Mouse (Mus musculus) forebrain, embryonic 13.5 days (tissue): ENCODE measurements around the gene Rbms2. TPM values are rescaled to one million over a fixed set of nuclear protein-coding genes. Genes with fewer than 3 reads are reported as not detected.
"Not testable (repeated sequence)": the region's sequence is repeated elsewhere in the genome, so short reads cannot be mapped to it uniquely, and the experiment has no call there.

Experiments
- ATAC-seq: fragments of 200-750 bp; cut with Nextera tagmentation; 2 replicates; pipeline ENCODE4 v1.8.0; 2017
- H3K27ac ChIP-seq: fragments of 300-500 bp; sonication (generic); 2 replicates; pipeline ENCODE4 v1.5.1; 2015; ENCODE audit warnings: inconsistent platforms, mild to moderate bottlenecking, moderate library complexity
- H3K27me3 ChIP-seq: fragments of 300-500 bp; sonication (generic); 2 replicates; pipeline ENCODE4 v1.6.1; 2015; ENCODE audit warnings: mild to moderate bottlenecking, inconsistent platforms
- H3K36me3 ChIP-seq: fragments of 300-500 bp; sonication (generic); 2 replicates; pipeline ENCODE4 v1.6.1; 2015; ENCODE audit warnings: mild to moderate bottlenecking, inconsistent platforms; ENCODE audit not compliant: poor library complexity, severe bottlenecking
- H3K4me1 ChIP-seq: fragments of 300-500 bp; sonication (generic); 2 replicates; pipeline ENCODE4 v1.6.1; 2015; ENCODE audit warnings: inconsistent platforms
- H3K4me2 ChIP-seq: fragments of 300-500 bp; sonication (generic); 2 replicates; pipeline ENCODE4 v1.6.1; 2015; ENCODE audit warnings: inconsistent platforms, mild to moderate bottlenecking, moderate library complexity
- H3K4me3 ChIP-seq: fragments of 300-500 bp; sonication (generic); 2 replicates; pipeline ENCODE4 v1.5.1; 2015; ENCODE audit warnings: mild to moderate bottlenecking, inconsistent platforms
- H3K9ac ChIP-seq: fragments of 300-500 bp; sonication (generic); 2 replicates; pipeline ENCODE4 v1.6.1; 2015; ENCODE audit warnings: mild to moderate bottlenecking, inconsistent platforms
- H3K9me3 ChIP-seq: fragments of 300-500 bp; sonication (generic); replicated peaks from 2 replicates; pipeline ENCODE4 v1.6.1; 2016; ENCODE audit warnings: inconsistent platforms
- WGBS: fragments of 180-500 bp; shearing (Covaris S2); methylation state at CpG from one replicate; pipeline ENCODE4 v1.1.7; 2015; 5-methylcytosine and 5-hydroxymethylcytosine counted together
- polyA plus RNA-seq: library from polyadenylated mRNA; unstranded; fragments of >200 nt; fragmentation: Nextera tagmentation; extraction: Ambion mirVana; gene quantifications from 2 replicates; pipeline ENCODE4 v1.2.1, GENCODE M21; 2015

Rbms2 gene
- polyA plus RNA-seq, 1 experiment from 2014 or later = 12.6 TPM

DNA sequence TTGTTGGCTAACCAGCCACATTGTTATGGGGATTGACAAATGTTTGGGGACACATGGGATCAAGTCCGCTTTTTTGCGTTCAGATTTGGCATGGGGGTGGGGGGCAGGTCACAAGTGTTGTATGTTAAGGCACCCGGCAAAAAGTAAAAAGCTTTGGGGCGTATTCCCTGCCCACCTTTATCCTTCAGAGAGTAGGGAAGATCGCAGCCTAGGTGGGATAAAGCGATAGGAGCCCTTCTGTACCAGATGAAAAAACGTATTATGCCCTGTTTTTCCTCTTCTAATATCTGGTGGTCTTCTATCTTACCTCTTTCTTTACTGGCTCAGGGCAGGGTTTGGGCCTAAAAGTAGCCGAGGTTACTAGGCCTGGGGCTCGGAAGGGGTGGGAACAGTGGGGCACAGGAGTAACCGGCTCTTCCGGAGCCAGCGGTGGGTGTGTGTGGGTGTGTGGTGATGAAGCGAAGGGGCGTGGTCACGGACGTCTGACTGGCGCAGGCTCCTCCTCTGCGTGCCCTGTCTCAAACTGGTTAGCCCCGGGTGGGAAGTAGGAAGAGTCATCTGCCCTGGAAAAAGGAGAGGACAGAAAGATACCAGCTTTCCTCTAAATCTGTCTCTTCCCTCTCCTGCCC lies 85.6 kb downstream of the Rbms2 start:
- peak overlapping the region; percentile 37; the same call in 1 of the 2 replicates for H3K9ac ChIP-seq
- 11% methylated on average over 19 of the region's 19 CpGs for WGBS
- H3K36me3 ChIP-seq = peaks cover 14% of the 10 kb centered on the region
- H3K4me2 ChIP-seq = peak overlapping the region; percentile 91
- no peaks in the 10 kb centered on the region for H3K27me3 ChIP-seq
- peak; percentile 37; the same call in 1 of the 2 replicates for ATAC-seq
- no peaks in the 10 kb centered on the region for H3K9me3 ChIP-seq
- peak overlapping the region; percentile 11; the same call in 1 of the 2 replicates for H3K27ac ChIP-seq
- H3K4me1 ChIP-seq = peaks cover 63% of the 10 kb centered on the region
- H3K4me3 ChIP-seq = peak overlapping the region; percentile 78

DNA sequence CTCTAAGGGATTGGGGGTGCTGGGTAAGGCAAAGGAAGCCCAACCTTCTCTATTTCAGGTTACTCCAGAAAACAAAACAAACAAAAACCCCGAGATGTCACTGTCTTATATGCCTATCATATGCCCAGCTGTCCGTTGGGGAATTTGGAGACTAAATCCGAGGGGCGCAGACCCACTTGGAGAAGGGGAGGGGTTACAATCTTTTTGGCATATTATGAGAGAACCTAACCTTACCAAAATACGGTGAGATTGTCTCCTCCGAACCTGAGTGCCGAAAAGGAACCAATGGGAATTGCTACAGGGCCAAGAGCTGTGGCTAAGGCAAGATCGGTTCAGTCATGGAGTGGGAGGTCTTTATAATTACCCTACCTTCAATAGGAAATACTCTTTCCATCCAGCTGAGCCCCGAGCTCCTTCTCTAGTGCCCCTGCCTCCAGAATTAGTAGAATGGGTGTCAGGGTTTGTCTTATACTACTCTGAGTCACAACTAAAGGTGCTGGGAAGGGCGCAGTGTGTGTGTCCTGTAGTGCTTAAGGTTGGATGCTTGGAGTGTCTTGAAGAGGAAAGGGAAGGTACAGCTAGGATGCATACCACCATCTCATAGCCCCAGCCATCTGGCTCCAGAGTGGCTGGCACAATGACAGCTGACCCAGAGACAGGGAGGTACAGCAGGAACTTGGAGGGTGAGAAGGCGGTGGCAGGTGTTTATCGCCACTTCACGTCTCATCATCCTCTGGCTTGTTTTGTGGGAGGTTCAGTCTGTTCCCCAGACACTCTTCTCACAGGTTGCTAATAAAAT lies 86.4 kb downstream of the Rbms2 start:
- H3K9me3 ChIP-seq = no peaks in the 10 kb centered on the region
- H3K4me3 ChIP-seq = peak overlapping the region; percentile 78
- no peaks in the 10 kb centered on the region for H3K27me3 ChIP-seq
- H3K4me2 ChIP-seq = peak overlapping the region; percentile 91
- peaks cover 60% of the 10 kb centered on the region for H3K4me1 ChIP-seq
- no peak for ATAC-seq
- peak overlapping the region; percentile 85 for H3K9ac ChIP-seq
- peak overlapping the region; percentile 89; the same call in 1 of the 2 replicates for H3K27ac ChIP-seq
- 25% methylated on average over 13 of the region's 13 CpGs for WGBS
- H3K36me3 ChIP-seq = peaks cover 22% of the 10 kb centered on the region

GRCm38 (mm10) chr10:128092506-128093495 lies 87.3 kb downstream of the Rbms2 start:
- Histone ChIP-seq H3K4me2 (peak overlapping the region; percentile 91), H3K4me3 (peak overlapping the region; percentile 78), H3K36me3 (peaks cover 31% of the 10 kb centered on the region), H3K27ac (peak overlapping the region; percentile 89), H3K4me1 (peaks cover 51% of the 10 kb centered on the region), H3K9ac (peak overlapping the region; percentile 85), H3K9me3 (no peaks in the 10 kb centered on the region), H3K27me3 (no peaks in the 10 kb centered on the region)
- WGBS = under 1% methylated on average over 63 of the region's 88 CpGs
- peak; percentile 54 for ATAC-seq

DNA sequence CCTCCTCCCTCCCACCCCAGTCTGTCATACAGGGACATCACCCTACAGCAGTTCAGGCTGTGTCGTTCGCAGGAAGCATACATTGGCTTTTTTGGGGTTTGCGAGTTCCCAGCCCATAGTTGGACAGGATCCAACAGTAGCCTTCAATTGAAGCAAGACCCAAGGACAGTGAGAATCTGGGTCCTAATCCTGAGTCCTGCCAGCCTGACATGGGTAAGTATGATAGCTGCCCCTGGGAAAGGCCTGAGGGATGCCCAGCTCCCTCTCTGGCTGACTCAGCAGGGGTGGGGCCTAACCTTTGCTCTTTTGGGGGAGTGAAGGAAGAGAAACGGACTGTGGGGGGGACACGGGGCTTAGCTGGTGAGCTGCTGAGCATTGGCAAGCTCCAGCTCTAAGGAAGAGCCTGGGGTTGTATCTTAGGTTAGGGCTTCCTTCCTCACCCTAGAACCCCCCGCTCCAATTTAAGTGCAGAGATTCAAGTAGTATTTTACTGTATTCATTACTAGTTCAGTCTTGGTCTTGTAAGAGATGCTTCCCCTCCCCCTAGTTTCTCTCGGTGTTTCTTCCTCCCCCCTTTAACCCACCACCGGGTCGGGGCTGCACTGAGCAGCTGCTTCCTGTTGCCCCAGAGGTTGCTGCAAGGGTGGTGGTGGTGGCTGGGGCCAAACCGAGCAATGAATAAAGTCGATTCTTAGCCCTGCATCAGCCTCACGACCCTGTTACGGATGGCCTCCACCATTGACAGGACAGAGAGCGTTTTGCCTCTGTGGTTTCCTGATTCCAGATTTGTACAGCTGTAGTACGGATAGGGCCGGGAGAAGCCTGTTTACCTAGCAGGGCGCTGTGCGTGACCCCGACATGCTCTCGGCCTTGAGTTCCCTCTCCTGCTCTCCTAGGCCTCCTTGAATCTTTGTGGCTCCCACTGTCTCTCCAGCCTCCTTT lies 88.3 kb downstream of the Rbms2 start, which contains the start of gene Baz2a:
Baz2a (plus strand) TSS at position 14 of the 942 bp plus-strand sequence.
- peak within 1 kb of the TSS; percentile 78 for H3K4me3 ChIP-seq
- H3K27ac ChIP-seq = peak within 1 kb of the TSS; percentile 89
- H3K4me2 ChIP-seq = peak within 1 kb of the TSS; percentile 91
- 2% methylated on average over 20 of the region's 20 CpGs for WGBS
- H3K36me3 ChIP-seq = peaks cover 40% of the 10 kb centered on the region
- no peak; the same call in 1 of the 2 replicates for ATAC-seq
- H3K27me3 ChIP-seq = no peaks in the 10 kb centered on the region
- H3K9me3 ChIP-seq = no peaks in the 10 kb centered on the region
- H3K9ac ChIP-seq = peak within 1 kb of the TSS; percentile 85
- H3K4me1 ChIP-seq = peaks cover 49% of the 10 kb centered on the region

GRCm38 (mm10) chr10:128090651-128091563 lies 89.2 kb downstream of the Rbms2 start:
- Histone ChIP-seq H3K4me1 (peaks cover 45% of the 10 kb centered on the region), H3K4me2 (peak overlapping the region; percentile 91), H3K27ac (peak overlapping the region; percentile 89; the same call in 1 of the 2 replicates), H3K27me3 (no peaks in the 10 kb centered on the region), H3K36me3 (peaks cover 49% of the 10 kb centered on the region), H3K9ac (peak overlapping the region; percentile 85), H3K9me3 (no peaks in the 10 kb centered on the region), H3K4me3 (peak overlapping the region; percentile 78)
- ATAC-seq = peak; percentile 43
- 9% methylated on average over 14 of the region's 14 CpGs for WGBS

- no peak overlapping the region for H3K9ac ChIP-seq
- no peak overlapping the region for H3K4me2 ChIP-seq
- no peaks in the 10 kb centered on the region for H3K27me3 ChIP-seq
- H3K4me3 ChIP-seq = no peak overlapping the region
- H3K27ac ChIP-seq = no peak overlapping the region
- ATAC-seq = no peak
- peaks cover 44% of the 10 kb centered on the region for H3K4me1 ChIP-seq
- WGBS = 73% methylated on average over 5 of the region's 5 CpGs
- H3K9me3 ChIP-seq = no peaks in the 10 kb centered on the region
- peaks cover 60% of the 10 kb centered on the region for H3K36me3 ChIP-seq
Observed at GRCm38 (mm10) chr10:128089842-128090241, 90.3 kb downstream of the Rbms2 start.

DNA sequence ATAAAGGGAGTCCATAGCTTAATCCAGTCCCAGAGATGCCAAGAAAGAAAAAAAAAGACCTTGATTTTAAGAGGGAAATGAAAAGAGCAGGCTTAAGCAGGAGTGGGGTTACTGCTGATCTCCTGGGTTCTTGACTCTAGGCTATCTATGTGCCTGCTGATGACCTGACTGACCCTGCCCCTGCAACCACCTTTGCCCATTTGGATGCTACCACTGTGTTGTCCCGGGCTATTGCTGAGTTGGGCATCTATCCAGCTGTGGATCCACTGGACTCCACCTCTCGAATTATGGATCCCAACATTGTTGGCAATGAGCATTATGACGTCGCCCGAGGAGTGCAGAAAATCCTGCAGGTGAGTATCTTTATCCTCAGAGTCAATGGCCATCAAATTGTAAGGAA lies 91.9 kb downstream of the Rbms2 start:
- WGBS = 95% methylated on average over 5 of the region's 5 CpGs
- no peak overlapping the region for H3K4me3 ChIP-seq
- peaks cover 36% of the 10 kb centered on the region for H3K4me1 ChIP-seq
- no peak for ATAC-seq
- no peak overlapping the region for H3K4me2 ChIP-seq
- H3K9me3 ChIP-seq = no peaks in the 10 kb centered on the region
- H3K27ac ChIP-seq = no peak overlapping the region
- H3K36me3 ChIP-seq = peaks cover 61% of the 10 kb centered on the region
- no peak overlapping the region for H3K9ac ChIP-seq
- no peaks in the 10 kb centered on the region for H3K27me3 ChIP-seq

GRCm38 (mm10) chr10:128087216-128087615 lies 92.9 kb downstream of the Rbms2 start:
- not testable (repeated sequence) for H3K27ac ChIP-seq, H3K9ac ChIP-seq, H3K4me3 ChIP-seq, H3K27me3 ChIP-seq, H3K4me2 ChIP-seq, ATAC-seq, H3K9me3 ChIP-seq
- 87% methylated on average over 2 of the region's 2 CpGs for WGBS
- Histone ChIP-seq H3K4me1 (peaks cover 34% of the 10 kb centered on the region), H3K36me3 (peaks cover 61% of the 10 kb centered on the region)

DNA sequence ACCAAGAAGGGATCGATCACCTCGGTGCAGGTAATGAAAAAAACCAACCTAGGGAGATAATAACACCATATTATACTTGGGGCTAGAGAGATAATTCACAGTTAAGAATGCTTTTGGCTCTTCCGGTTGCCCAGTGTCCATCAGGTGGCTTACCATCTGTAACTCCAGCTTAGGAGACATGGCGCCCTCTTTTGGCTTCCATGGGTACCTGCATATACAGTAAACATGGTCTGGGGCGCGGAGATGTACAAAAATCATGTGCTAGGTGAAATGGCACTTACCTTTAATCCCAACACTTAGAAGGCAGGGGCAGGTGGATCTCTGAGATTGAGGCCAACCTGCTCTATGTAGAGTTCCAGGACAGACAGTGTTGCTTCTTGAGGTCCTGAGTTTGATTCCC lies 93.7 kb downstream of the Rbms2 start:
- ATAC-seq = no peak
- H3K4me3 ChIP-seq = no peak overlapping the region
- H3K36me3 ChIP-seq = peaks cover 61% of the 10 kb centered on the region
- H3K27me3 ChIP-seq = no peaks in the 10 kb centered on the region
- peaks cover 31% of the 10 kb centered on the region for H3K4me1 ChIP-seq
- no peak overlapping the region for H3K4me2 ChIP-seq
- 76% methylated on average over 6 of the region's 6 CpGs for WGBS
- H3K27ac ChIP-seq = no peak overlapping the region
- H3K9me3 ChIP-seq = no peaks in the 10 kb centered on the region
- no peak overlapping the region for H3K9ac ChIP-seq

DNA sequence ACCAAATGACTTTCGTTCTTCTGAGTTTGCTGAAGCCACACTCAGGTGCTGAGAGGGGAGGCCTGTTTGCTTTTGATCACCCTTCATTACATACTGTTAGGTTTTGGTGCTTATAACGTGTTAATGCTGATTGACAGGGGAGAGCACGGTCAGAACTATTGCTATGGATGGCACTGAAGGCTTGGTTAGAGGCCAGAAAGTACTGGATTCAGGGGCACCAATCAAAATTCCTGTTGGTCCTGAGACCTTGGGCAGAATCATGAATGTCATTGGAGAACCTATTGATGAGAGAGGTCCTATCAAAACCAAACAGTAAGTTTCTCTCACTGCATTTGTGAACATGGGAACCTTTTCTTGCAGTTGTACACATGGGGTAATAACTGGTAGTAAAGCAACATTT lies 95.9 kb downstream of the Rbms2 start:
- no peaks in the 10 kb centered on the region for H3K27me3 ChIP-seq
- H3K36me3 ChIP-seq = peaks cover 44% of the 10 kb centered on the region
- no peak overlapping the region for H3K27ac ChIP-seq
- peak overlapping the region; percentile 98 for H3K4me2 ChIP-seq
- H3K4me1 ChIP-seq = peaks cover 22% of the 10 kb centered on the region
- peak overlapping the region; percentile 99 for H3K4me3 ChIP-seq
- no peaks in the 10 kb centered on the region for H3K9me3 ChIP-seq
- 3% methylated on average over 3 of the region's 3 CpGs for WGBS
- ATAC-seq = no peak
- H3K9ac ChIP-seq = peak overlapping the region; percentile 95
